Mouse (Mus musculus): ENCODE measurements around the gene Ddx39b.

GRCm38 (mm10) chr17:35198029-35198428, 43.5 kb upstream of the Ddx39b start:
- no peak for TF ChIP-seq FLI1 (IDR thresholded peaks at IDR 0.05; ENCODE audit: low read length)
- TF ChIP-seq GATA1 (IDR thresholded peaks at IDR 0.05; ENCODE audit: borderline replicate concordance, low read length) = no peak

Measured in megakaryocyte, embryonic 14.5 days (primary cell).